Mouse (Mus musculus) liver, embryonic 14.5 days (tissue): ENCODE results near the gene Mup7. TPM values are rescaled to one million over a fixed set of nuclear protein-coding genes. Genes with fewer than 3 reads are reported as not detected.
"Not testable (repeated sequence)": the region's sequence is repeated elsewhere in the genome, so short reads cannot be mapped to it uniquely, and the experiment has no call there.

ENCODE experiments used
- ATAC-seq: fragments of 200-750 bp; cut with Nextera tagmentation; 2 replicates; pipeline ENCODE4 v1.8.0; 2017; ENCODE audit warnings: moderate number of reproducible peaks, mild to moderate bottlenecking, moderate library complexity; ENCODE audit not compliant: insufficient read depth
- DNase-seq, 3 experiments: peaks; one replicate each; pipeline ENCODE4 v3.0.0-alpha.2; 2012 to 2013; ENCODE audit warnings: low read depth in 3 of 3, low spot score in 3 of 3
- H3K27ac ChIP-seq: fragments of 300-500 bp; sonication (generic); 2 replicates; pipeline ENCODE4 v1.5.1; 2014; ENCODE audit warnings: moderate library complexity, mild to moderate bottlenecking, control low read depth, inconsistent platforms
- H3K27me3 ChIP-seq: fragments of 300-500 bp; sonication (generic); 2 replicates; pipeline ENCODE4 v1.6.1; 2014; ENCODE audit warnings: mild to moderate bottlenecking, low read length, moderate library complexity; ENCODE audit not compliant: control insufficient read depth, insufficient read depth
- H3K36me3 ChIP-seq: fragments of 300-500 bp; sonication (generic); replicated peaks from 2 replicates; pipeline ENCODE4 v1.6.1; 2014; ENCODE audit warnings: low read depth; ENCODE audit not compliant: control insufficient read depth, insufficient read depth
- H3K4me1 ChIP-seq, 2 experiments: fragments of 200-500 bp in 1 of 2; fragments of 300-500 bp in 1 of 2; sonication (generic) in 1 of 2; replicated peaks; 2 replicates each; pipeline ENCODE4 v1.6.1; 2012 to 2014; ENCODE audit warnings: antibody characterized with exemption in 1 of 2, inconsistent platforms in 1 of 2, low read length in 1 of 2; ENCODE audit not compliant: control insufficient read depth in 2 of 2, insufficient read depth in 2 of 2
- H3K4me2 ChIP-seq: fragments of 300-500 bp; sonication (generic); 2 replicates; pipeline ENCODE4 v1.6.1; 2014; ENCODE audit warnings: low read depth, mild to moderate bottlenecking, control low read depth, moderate library complexity
- H3K4me3 ChIP-seq, 2 experiments: fragments of 200-500 bp in 1 of 2; fragments of 300-500 bp in 1 of 2; sonication (generic) in 1 of 2; 2 replicates each; pipeline ENCODE4 v1.5.1; 2012 to 2014; ENCODE audit warnings: low read depth in 2 of 2, low read length in 2 of 2, mild to moderate bottlenecking in 2 of 2, control low read depth in 1 of 2, inconsistent platforms in 1 of 2, moderate library complexity in 1 of 2; ENCODE audit not compliant: insufficient read depth in 1 of 2
- H3K9ac ChIP-seq: fragments of 300-500 bp; sonication (generic); replicated peaks from 2 replicates; pipeline ENCODE4 v1.6.1; 2014; ENCODE audit warnings: mild to moderate bottlenecking, control low read depth, moderate library complexity
- H3K9me3 ChIP-seq: fragments of 300-500 bp; sonication (generic); 2 replicates; pipeline ENCODE4 v1.6.1; 2016; ENCODE audit warnings: low read length, mixed read lengths; ENCODE audit not compliant: control insufficient read depth
- WGBS: fragments of 180-500 bp; shearing (Covaris S2); extraction: QIAGEN DNeasy Blood & Tissue Kit; methylation state at CpG from one replicate; pipeline ENCODE4 v1.1.7; 2014; ENCODE audit not compliant: insufficient replicate concordance; 5-methylcytosine and 5-hydroxymethylcytosine counted together
- polyA plus RNA-seq, 2 experiments: library from polyadenylated mRNA; depleted of rRNA in 1 of 2; stranded (reverse) in 1 of 2; unstranded in 1 of 2; fragments of >200 nt; fragmentation: Nextera tagmentation in 1 of 2; extraction: Ambion mirVana in 1 of 2; gene quantifications; 2 replicates each; pipeline versions ENCODE4 v1.2.1 to v1.2.3; 2012 to 2014

The Mup7 gene
- polyA plus RNA-seq (2012; rRNA removed) (not detected in 2 replicates), polyA plus RNA-seq (2014; fragmentation: Nextera tagmentation; extraction: Ambion mirVana) (not detected in 2 replicates)

DNA sequence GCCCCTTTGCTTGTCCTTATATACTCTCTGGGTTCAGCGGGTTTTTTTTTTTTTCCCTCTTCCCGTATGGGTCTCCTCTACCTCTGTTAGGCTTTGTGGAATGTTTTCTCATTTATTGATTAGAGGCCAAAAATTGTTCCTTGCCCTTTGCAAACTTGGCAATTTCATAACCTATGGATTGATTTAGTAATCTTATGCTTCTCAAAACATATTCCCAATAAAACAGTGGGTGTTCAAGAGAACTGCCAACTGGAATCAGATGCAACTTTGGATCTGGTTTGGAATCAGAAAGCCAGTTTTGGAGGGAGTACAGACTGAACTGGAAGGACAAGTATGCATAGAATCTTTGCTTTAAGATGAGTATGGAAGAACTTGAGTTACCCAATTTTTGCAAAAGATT is at the start of gene Mup7:
Mup7 (minus strand) TSS at position 101 of the 400 bp plus-strand sequence.
- not testable (repeated sequence) for H3K4me1 ChIP-seq, H3K9me3 ChIP-seq, H3K9ac ChIP-seq, H3K27me3 ChIP-seq, DNase-seq, H3K4me2 ChIP-seq, ATAC-seq, H3K4me3 ChIP-seq, H3K27ac ChIP-seq, H3K36me3 ChIP-seq
- WGBS = 55% methylated on average over 2 of the region's 2 CpGs

DNA sequence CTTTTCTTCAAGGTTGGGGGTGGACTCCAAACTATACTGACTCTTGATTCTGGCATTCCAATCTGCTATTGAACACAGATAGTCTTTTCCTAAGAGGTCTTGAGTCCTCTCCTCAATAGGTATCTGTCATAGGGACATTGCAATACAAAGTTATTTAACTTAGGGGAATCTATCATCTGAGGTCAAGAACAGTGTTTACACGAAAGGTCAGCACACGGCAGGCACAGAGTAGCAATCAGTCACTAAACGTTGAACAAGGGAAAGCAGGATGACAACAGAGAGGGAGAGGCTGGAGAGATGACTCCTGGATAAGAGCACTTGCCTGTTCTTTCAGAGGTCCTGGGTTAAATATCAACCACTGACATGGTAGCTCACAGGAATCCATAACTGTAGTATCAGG is 9.6 kb upstream of the Mup7 start:
- 39% methylated on average over 3 of the region's 3 CpGs for WGBS
- not testable (repeated sequence) for H3K36me3 ChIP-seq, H3K27me3 ChIP-seq, H3K4me3 ChIP-seq, ATAC-seq, H3K4me2 ChIP-seq, H3K9me3 ChIP-seq, H3K27ac ChIP-seq, H3K9ac ChIP-seq, H3K4me1 ChIP-seq
- peak in 1 of 3 experiments; percentile 1 for DNase-seq

DNA sequence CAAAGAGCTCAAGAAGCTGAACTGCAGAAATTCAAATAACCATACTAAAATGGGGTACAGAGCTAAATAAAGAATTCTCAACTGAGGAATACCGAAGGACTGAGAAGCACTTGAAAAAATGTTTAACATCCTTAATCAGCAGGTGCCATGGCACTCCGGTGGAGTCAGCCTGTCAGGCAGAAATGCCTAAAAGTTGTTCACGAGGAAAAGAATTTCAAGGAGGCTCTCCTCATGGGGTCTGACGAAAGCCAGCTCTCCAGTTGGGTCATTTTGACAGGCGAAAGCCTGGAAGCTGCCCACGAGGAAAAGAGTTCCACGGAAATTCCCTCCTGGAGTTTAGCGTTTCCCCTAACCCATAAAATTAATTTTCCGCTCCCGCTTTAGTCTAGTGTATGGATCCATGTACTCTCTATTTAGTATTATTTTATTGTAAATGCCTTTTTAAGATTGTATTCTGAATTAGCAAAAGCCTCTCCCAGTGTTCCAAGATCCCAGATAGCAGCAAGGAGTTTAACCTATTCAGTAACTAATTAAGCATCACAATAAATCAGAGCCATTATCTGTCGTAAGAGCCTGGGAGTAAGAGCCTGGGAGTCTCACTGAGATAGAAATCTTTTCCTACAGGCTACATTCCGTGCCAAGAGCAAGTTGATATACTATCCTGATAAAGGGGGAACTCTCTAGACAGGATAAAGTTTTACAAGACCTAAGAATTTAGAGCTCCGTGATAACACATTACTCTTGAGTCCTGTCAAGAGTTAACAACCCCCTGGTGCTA is 40.8 kb downstream of the Mup7 start:
- not testable (repeated sequence) for H3K36me3 ChIP-seq, DNase-seq, H3K27me3 ChIP-seq, H3K9me3 ChIP-seq, H3K4me2 ChIP-seq, H3K4me3 ChIP-seq, H3K9ac ChIP-seq, ATAC-seq, H3K4me1 ChIP-seq, H3K27ac ChIP-seq
- 66% methylated on average over 13 of the region's 13 CpGs for WGBS

DNA sequence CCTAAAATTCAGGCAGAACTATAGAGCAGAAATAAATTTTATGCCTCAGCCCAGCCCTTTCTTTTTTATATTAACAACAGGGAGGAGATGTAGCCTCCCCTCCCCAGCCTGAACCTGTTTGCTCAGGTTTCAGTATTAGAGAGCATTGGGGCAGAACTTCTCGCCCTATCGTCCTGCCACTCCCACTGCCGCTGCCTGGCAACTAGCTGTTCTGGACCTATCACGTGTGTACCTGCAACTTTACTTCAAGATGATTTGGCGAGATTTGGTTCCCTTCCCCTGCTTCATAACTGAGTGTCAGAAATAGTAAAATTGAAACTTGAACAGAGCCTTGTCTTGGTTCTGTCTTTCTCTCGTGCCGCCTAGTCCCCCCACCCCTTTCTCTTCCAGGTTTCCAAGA is 50.1 kb downstream of the Mup7 start:
- ATAC-seq, DNase-seq: not testable (repeated sequence)

More for the DNA sequence above, 50.1 kb downstream of the Mup7 start:
- WGBS = 72% methylated on average over 7 of the region's 7 CpGs
- not testable (repeated sequence) for H3K4me2 ChIP-seq, H3K27ac ChIP-seq, H3K36me3 ChIP-seq, H3K4me1 ChIP-seq, H3K27me3 ChIP-seq, H3K9ac ChIP-seq, H3K9me3 ChIP-seq, H3K4me3 ChIP-seq

Other genes with a start within 250 kb of the Mup7 start
- gene Slc46a2, start 155.4 kb downstream of the Mup7 start, polyA plus RNA-seq (2012; rRNA removed) = not detected in 2 replicates
- not detected in 2 replicates for gene Slc46a2, start 155.4 kb downstream of the Mup7 start, polyA plus RNA-seq (2014; fragmentation: Nextera tagmentation; extraction: Ambion mirVana)
- gene Mup4, start 109.8 kb downstream of the Mup7 start, polyA plus RNA-seq (2012; rRNA removed) = not detected in 2 replicates
- not detected in 2 replicates for gene Mup4, start 109.8 kb downstream of the Mup7 start, polyA plus RNA-seq (2014; fragmentation: Nextera tagmentation; extraction: Ambion mirVana)
- not detected in 2 replicates for gene Mup6, start 106.2 kb downstream of the Mup7 start, polyA plus RNA-seq (2012; rRNA removed)
- gene Mup6, start 106.2 kb downstream of the Mup7 start, polyA plus RNA-seq (2014; fragmentation: Nextera tagmentation; extraction: Ambion mirVana) = not detected in 2 replicates
- gene Mup2, start 83.8 kb upstream of the Mup7 start, polyA plus RNA-seq (2012; rRNA removed) = not detected in 2 replicates
- gene Mup2, start 83.8 kb upstream of the Mup7 start, polyA plus RNA-seq (2014; fragmentation: Nextera tagmentation; extraction: Ambion mirVana) = not detected in 2 replicates
- gene Mup8, start 152.1 kb upstream of the Mup7 start, polyA plus RNA-seq (2012; rRNA removed) = not detected in 2 replicates
- gene Mup8, start 152.1 kb upstream of the Mup7 start, polyA plus RNA-seq (2014; fragmentation: Nextera tagmentation; extraction: Ambion mirVana) = not detected in 2 replicates